Mouse (Mus musculus) midbrain, postnatal 0 days (tissue): ENCODE measurements around the gene Gm10134. TPM values are rescaled to one million over a fixed set of nuclear protein-coding genes. Genes with fewer than 3 reads are reported as not detected.

Source experiments
- ATAC-seq: fragments of 200-750 bp; cut with Nextera tagmentation; 2 replicates; pipeline ENCODE4 v1.8.0; 2017; ENCODE audit warnings: moderate number of reproducible peaks, mild to moderate bottlenecking, moderate TSS enrichment, moderate library complexity; ENCODE audit not compliant: low FRiP score
- DNase-seq: peaks from one replicate; pipeline ENCODE4 v3.0.0-alpha.2; 2015; ENCODE audit warnings: low spot score
- H3K27ac ChIP-seq: fragments of 300-500 bp; sonication (generic); 2 replicates; pipeline ENCODE4 v1.5.1; 2014; ENCODE audit warnings: low read depth, mild to moderate bottlenecking, low read length, mixed read lengths
- H3K27me3 ChIP-seq: fragments of 300-500 bp; sonication (generic); 2 replicates; pipeline ENCODE4 v1.6.1; 2014; ENCODE audit warnings: low read length, control low read depth, mixed read lengths; ENCODE audit not compliant: insufficient read depth
- H3K36me3 ChIP-seq: fragments of 300-500 bp; sonication (generic); 2 replicates; pipeline ENCODE4 v1.6.1; 2014; ENCODE audit warnings: low read length, control low read depth, mixed read lengths; ENCODE audit not compliant: insufficient read depth
- H3K4me1 ChIP-seq: fragments of 300-500 bp; sonication (generic); 2 replicates; pipeline ENCODE4 v1.6.1; 2014; ENCODE audit warnings: mild to moderate bottlenecking, control low read depth, antibody characterized with exemption, low read length, mixed read lengths; ENCODE audit not compliant: insufficient read depth
- H3K4me2 ChIP-seq: fragments of 300-500 bp; sonication (generic); 2 replicates; pipeline ENCODE4 v1.6.1; 2014; ENCODE audit warnings: low read depth, mild to moderate bottlenecking, low read length, mixed read lengths; ENCODE audit not compliant: poor library complexity, severe bottlenecking
- H3K4me3 ChIP-seq: fragments of 300-500 bp; sonication (generic); 2 replicates; pipeline ENCODE4 v1.5.1; 2014; ENCODE audit warnings: low read depth, mild to moderate bottlenecking, low read length, moderate library complexity
- H3K9ac ChIP-seq: fragments of 300-500 bp; sonication (generic); replicated peaks from 2 replicates; pipeline ENCODE4 v1.6.1; 2014; ENCODE audit warnings: mild to moderate bottlenecking, low read length, moderate library complexity, mixed read lengths; ENCODE audit not compliant: poor library complexity, severe bottlenecking
- H3K9me3 ChIP-seq: fragments of 300-500 bp; sonication (generic); 2 replicates; pipeline ENCODE4 v1.6.1; 2016; ENCODE audit warnings: low read length, control low read depth
- CTCF ChIP-seq: IDR thresholded peaks from 2 replicates; pipeline ENCODE4 v1.5.1; 2016; ENCODE audit warnings: antibody characterized with exemption, mild to moderate bottlenecking
- WGBS: fragments of 180-500 bp; shearing (Covaris S2); extraction: QIAGEN DNeasy Blood & Tissue Kit; methylation state at CpG from one replicate; pipeline ENCODE4 v1.1.7; 2014; 5-methylcytosine and 5-hydroxymethylcytosine counted together
- polyA plus RNA-seq: library from polyadenylated mRNA; unstranded; fragments of >200 nt; fragmentation: Nextera tagmentation; extraction: Ambion mirVana; gene quantifications from 2 replicates; pipeline ENCODE4 v1.2.1, GENCODE M21; 2015
- total RNA-seq: library from RNA; depleted of rRNA; stranded (reverse); fragments of >200 nt; gene quantifications from 2 replicates; pipeline ENCODE4 v1.2.3, GENCODE M21; 2014; rRNA removed

Gm10134 gene
- total RNA-seq = not detected in 2 replicates
- polyA plus RNA-seq = 3.6 and 4.0 TPM in 2 replicates

DNA sequence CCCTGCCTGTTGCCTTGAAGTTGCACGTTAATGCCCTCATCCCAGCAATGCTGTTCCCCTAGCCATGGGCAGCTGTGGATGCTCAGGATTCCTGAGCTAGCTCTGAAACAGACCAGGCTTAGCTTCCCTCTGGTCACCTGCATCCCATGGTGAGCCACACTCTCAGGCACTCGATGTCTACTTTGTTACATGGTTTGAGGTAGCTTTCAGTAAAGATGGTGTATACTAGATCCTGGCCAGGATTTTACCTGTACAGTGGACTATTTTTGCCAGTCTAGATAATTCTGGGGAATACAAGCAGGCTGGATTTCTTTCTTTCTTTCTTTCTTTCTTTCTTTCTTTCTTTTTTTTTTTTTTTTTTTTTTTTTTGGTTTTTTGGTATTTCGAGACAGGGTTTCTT lies at the start of gene Gm10134:
Gm10134 (plus strand) TSS at position 301 of the 400 bp plus-strand sequence.
- WGBS = 81% methylated on average over 3 of the region's 3 CpGs
- Histone ChIP-seq H3K4me3 (no peak within 1 kb of the TSS), H3K27ac (no peak within 1 kb of the TSS), H3K36me3 (no peaks in the 10 kb centered on the region), H3K9me3 (no peaks in the 10 kb centered on the region), H3K9ac (no peak within 1 kb of the TSS), H3K4me1 (no peaks in the 10 kb centered on the region), H3K27me3 (no peaks in the 10 kb centered on the region), H3K4me2 (no peak within 1 kb of the TSS)
- no peak for TF ChIP-seq CTCF
- DNase-seq (no peak), ATAC-seq (no peak)

DNA sequence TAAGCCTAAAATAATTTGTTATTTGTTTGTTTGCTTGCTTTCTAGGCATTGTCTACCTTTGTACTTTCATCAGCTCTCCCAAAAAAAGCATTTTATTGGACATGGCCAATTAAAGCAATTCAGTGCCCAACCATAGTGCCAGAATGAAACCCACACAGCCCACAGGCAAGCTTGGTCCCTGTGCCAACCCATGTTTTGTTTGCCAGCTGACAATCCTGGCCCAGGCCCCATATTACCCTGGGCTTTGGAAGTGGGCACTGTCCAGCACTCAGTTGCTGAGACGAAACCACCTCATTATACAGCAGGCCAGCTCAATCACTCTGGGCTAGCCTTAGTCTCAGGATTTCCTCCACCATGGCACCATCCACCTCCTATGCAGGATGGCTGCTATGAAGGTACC lies 49.3 kb upstream of the Gm10134 start:
- Histone ChIP-seq H3K4me1 (no peaks in the 10 kb centered on the region), H3K4me3 (no peak overlapping the region), H3K36me3 (peaks cover 21% of the 10 kb centered on the region), H3K27me3 (no peaks in the 10 kb centered on the region), H3K27ac (no peak overlapping the region), H3K4me2 (no peak overlapping the region), H3K9me3 (no peaks in the 10 kb centered on the region), H3K9ac (no peak overlapping the region)
- DNase-seq (peak; percentile 28), ATAC-seq (no peak)
- no peak for TF ChIP-seq CTCF
- 60% methylated on average over 1 of the region's 1 CpGs for WGBS

DNA sequence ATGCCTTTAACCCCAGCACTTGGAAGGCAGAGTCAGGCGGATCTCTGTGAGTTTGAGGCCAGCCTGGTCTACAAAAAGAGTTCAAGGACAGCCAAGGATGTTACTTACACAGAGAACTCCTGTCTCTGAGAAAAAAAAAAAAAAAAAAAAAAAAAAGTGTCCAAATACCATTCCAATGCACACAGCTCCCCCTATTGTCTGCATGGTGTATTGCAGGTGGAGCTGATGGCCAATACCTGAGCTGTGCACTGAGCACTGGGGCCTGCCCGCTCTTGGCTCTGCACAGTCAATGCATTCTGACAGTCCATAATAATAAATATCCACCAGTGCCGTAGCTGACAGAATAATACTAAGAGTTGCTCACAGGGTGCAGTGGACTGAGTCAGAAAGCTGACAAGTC lies 42.0 kb upstream of the Gm10134 start:
- peak; percentile 69 for TF ChIP-seq CTCF
- DNase-seq (peak; percentile 54), ATAC-seq (no peak)
- no peak overlapping the region for H3K9ac ChIP-seq
- no peak overlapping the region for H3K4me2 ChIP-seq
- no peaks in the 10 kb centered on the region for H3K27me3 ChIP-seq
- no peaks in the 10 kb centered on the region for H3K36me3 ChIP-seq
- no peak overlapping the region for H3K27ac ChIP-seq
- H3K9me3 ChIP-seq = no peaks in the 10 kb centered on the region
- H3K4me1 ChIP-seq = peaks cover 14% of the 10 kb centered on the region
- H3K4me3 ChIP-seq = no peak overlapping the region
- WGBS = 39% methylated on average over 3 of the region's 3 CpGs

DNA sequence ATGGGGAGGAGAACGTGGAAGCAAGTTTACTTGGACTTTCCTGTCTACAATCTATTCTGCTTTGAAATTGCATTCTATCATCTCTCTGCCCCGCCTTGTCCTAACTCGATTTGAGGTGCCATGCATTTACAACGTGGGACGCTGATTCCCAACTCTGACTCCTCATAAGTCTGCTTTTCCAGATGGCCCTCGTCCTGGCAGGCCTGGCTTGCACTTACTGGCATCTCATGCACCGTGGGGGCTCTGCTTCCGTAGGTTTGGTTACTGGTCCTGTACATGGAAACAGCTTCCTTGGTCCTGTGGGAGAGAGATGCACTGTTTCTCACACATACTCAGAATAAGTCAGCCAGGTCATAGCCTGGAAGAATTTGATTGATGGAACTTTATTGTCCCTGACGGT lies 41.0 kb upstream of the Gm10134 start:
- Histone ChIP-seq H3K9me3 (no peaks in the 10 kb centered on the region), H3K27ac (no peak overlapping the region), H3K4me1 (peaks cover 14% of the 10 kb centered on the region), H3K36me3 (peaks cover 8% of the 10 kb centered on the region), H3K27me3 (no peaks in the 10 kb centered on the region), H3K9ac (no peak overlapping the region), H3K4me3 (no peak overlapping the region), H3K4me2 (no peak overlapping the region)
- WGBS = 78% methylated on average over 9 of the region's 9 CpGs
- DNase-seq (no peak), ATAC-seq (no peak)
- no peak for TF ChIP-seq CTCF

DNA sequence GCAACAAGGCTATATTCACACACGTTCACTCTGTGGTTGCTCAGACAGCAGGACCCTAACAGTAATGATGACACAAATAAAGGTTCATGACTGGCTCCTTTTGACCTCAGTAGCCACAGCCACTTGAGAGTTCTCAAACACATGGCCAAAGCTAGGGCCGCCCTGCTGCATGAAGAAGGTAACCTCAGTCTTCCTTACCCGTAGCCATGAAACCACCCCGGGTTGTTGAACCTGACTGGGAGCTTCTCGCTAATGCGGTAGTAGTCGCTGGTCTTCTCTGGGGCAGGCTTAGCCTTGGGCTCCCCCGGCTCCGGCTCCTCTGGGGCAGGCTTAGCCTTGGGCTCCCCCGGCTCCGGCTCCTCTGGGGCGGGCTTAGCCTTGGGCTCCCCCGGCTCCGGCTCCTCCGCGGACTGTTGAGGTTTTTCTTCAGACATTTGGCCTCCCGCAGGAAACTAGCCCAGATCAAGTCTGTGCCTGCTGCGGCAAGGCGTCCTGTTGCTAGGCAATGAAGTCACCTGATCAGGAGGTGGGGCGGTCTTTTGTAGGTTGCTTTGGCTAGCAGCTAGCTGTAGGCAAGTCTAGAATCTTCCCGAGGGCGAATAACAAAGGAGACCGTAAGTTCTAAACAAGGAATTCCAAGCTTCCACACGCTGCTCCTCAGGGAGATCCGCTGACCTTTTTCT lies 39.9 kb upstream of the Gm10134 start, which contains the start of gene 1700007K13Rik:
1700007K13Rik (minus strand) TSS at position 497 of the 683 bp plus-strand sequence.
- peak within 1 kb of the TSS; percentile 55 for H3K27ac ChIP-seq

DNA sequence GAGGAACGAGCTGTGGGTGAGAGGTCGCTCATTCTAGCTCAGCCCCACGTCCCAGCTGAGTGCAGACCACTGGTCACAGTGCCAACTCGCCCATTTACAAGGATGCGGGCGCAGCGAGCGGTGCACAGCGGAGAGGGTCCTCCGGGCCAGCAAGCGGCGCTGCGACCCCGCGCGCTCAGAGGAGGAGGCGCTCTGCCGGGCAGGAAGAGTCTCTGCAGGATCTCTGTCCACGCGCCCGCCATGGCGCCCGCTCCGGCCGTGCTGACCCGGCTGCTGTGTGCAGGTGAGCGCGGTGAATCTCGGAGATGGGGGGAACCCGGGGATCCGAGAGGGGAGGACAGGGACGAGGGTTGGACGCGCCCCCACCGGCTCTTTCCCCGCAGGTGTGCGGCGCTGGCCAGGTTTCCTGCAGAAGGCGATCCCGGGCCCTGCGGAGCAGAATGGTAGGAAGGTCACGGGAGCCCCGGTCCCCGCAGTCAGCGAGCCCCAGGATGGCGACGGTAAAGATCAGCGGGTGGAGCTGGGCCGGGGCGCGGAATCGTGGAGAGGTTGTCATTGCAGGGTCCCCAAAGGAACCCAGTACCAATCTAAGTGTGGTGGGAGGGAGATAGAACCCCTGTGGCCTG lies 37.9 kb upstream of the Gm10134 start, which contains the start of gene Mrps2:
Mrps2 (plus strand) TSS at position 207 of the 626 bp plus-strand sequence.
- ATAC-seq (peak; percentile 85), DNase-seq (peak; percentile 89)
- Histone ChIP-seq H3K27ac (peak within 1 kb of the TSS; percentile 65), H3K27me3 (no peaks in the 10 kb centered on the region), H3K36me3 (peaks cover 16% of the 10 kb centered on the region), H3K4me2 (peak within 1 kb of the TSS; percentile 82), H3K9ac (peak within 1 kb of the TSS; percentile 95), H3K4me3 (peak within 1 kb of the TSS; percentile 92), H3K4me1 (peaks cover 14% of the 10 kb centered on the region), H3K9me3 (0 out of 2 replicates have a peak, but pooled peaks cover under 1% of the 10 kb centered on the region)
- peak; percentile 95 for TF ChIP-seq CTCF
- WGBS = under 1% methylated on average over 52 of the region's 52 CpGs

More for the DNA sequence above, 39.9 kb upstream of the Gm10134 start, which contains the start of gene 1700007K13Rik:
- H3K27me3 ChIP-seq = no peaks in the 10 kb centered on the region
- peak within 1 kb of the TSS; percentile 51; the same call in 1 of the 2 replicates for H3K9ac ChIP-seq
- ATAC-seq (peak; percentile 72), DNase-seq (peak; percentile 79)
- H3K36me3 ChIP-seq = peaks cover 10% of the 10 kb centered on the region
- 5% methylated on average over 25 of the region's 25 CpGs for WGBS
- no peaks in the 10 kb centered on the region for H3K9me3 ChIP-seq
- TF ChIP-seq CTCF = no peak
- H3K4me1 ChIP-seq = peaks cover 14% of the 10 kb centered on the region
- H3K4me3 ChIP-seq = peak within 1 kb of the TSS; percentile 30
- H3K4me2 ChIP-seq = peak within 1 kb of the TSS; percentile 56
